Mouse (Mus musculus) stomach, embryonic 16.5 days (tissue): Measurements from ENCODE around the gene Lancl3. TPM values are rescaled to one million over a fixed set of nuclear protein-coding genes. Genes with fewer than 3 reads are reported as not detected.
A peak's percentile ranks its signal among the peaks of the same experiment; 100 is the strongest.

Source experiments
- ATAC-seq: fragments of 200-750 bp; cut with Nextera tagmentation; 2 replicates; pipeline ENCODE4 v1.8.0; 2017; ENCODE audit warnings: moderate number of reproducible peaks, moderate TSS enrichment; ENCODE audit not compliant: insufficient read depth, low FRiP score
- H3K27ac ChIP-seq: fragments of 300-500 bp; sonication (generic); 2 replicates; pipeline ENCODE4 v1.5.1; 2014; ENCODE audit warnings: low read length
- H3K27me3 ChIP-seq: fragments of 300-500 bp; sonication (generic); 2 replicates; pipeline ENCODE4 v1.6.1; 2014; ENCODE audit warnings: low read length, control low read depth, mixed read lengths; ENCODE audit not compliant: control insufficient read depth, insufficient read depth
- H3K36me3 ChIP-seq: fragments of 300-500 bp; sonication (generic); 2 replicates; pipeline ENCODE4 v1.6.1; 2014; ENCODE audit warnings: low read length; ENCODE audit not compliant: control insufficient read depth, insufficient read depth
- H3K4me1 ChIP-seq: fragments of 300-500 bp; sonication (generic); 2 replicates; pipeline ENCODE4 v1.6.1; 2014; ENCODE audit warnings: low read length, control low read depth, mixed read lengths; ENCODE audit not compliant: control insufficient read depth, insufficient read depth
- H3K4me2 ChIP-seq: fragments of 300-500 bp; sonication (generic); 2 replicates; pipeline ENCODE4 v1.6.1; 2014; ENCODE audit warnings: low read depth, low read length, mixed read lengths
- H3K4me3 ChIP-seq: fragments of 300-500 bp; sonication (generic); replicated peaks from 2 replicates; pipeline ENCODE4 v1.5.1; 2014; ENCODE audit warnings: mild to moderate bottlenecking, low read length
- H3K9ac ChIP-seq: fragments of 300-500 bp; sonication (generic); 2 replicates; pipeline ENCODE4 v1.6.1; 2014; ENCODE audit warnings: low read length
- H3K9me3 ChIP-seq: fragments of 300-500 bp; sonication (generic); replicated peaks from 2 replicates; pipeline ENCODE4 v1.6.1; 2016; ENCODE audit warnings: low read length, control low read depth; ENCODE audit not compliant: control insufficient read depth
- WGBS: fragments of 180-500 bp; shearing (Covaris S2); extraction: QIAGEN DNeasy Blood & Tissue Kit; methylation state at CpG from one replicate; pipeline ENCODE4 v1.1.7; 2014; 5-methylcytosine and 5-hydroxymethylcytosine counted together
- polyA plus RNA-seq: library from polyadenylated mRNA; unstranded; fragments of >200 nt; fragmentation: Nextera tagmentation; extraction: Ambion mirVana; gene quantifications from 2 replicates; pipeline ENCODE4 v1.2.1, GENCODE M21; 2015

Gene Lancl3
- 1.3 and 2.1 TPM in 2 replicates for polyA plus RNA-seq

GRCm38 (mm10) chrX:9199761-9200371 lies at the start of gene Lancl3:
Gene Lancl3 (plus strand): TSS chrX:9199902.
- Histone ChIP-seq H3K4me3 (peak within 1 kb of the TSS; percentile 48), H3K4me2 (peak within 1 kb of the TSS; percentile 68), H3K9me3 (no peaks in the 10 kb centered on the region), H3K27ac (no peak within 1 kb of the TSS), H3K27me3 (no peaks in the 10 kb centered on the region), H3K36me3 (no peaks in the 10 kb centered on the region), H3K9ac (peak within 1 kb of the TSS; percentile 66), H3K4me1 (no peaks in the 10 kb centered on the region)
- 12% methylated on average over 40 of the region's 49 CpGs for WGBS
- peak; percentile 88 for ATAC-seq

- Histone ChIP-seq H3K27me3 (no peaks in the 10 kb centered on the region), H3K9me3 (no peaks in the 10 kb centered on the region), H3K9ac (no peak overlapping the region), H3K4me2 (no peak overlapping the region), H3K27ac (no peak overlapping the region), H3K36me3 (no peaks in the 10 kb centered on the region), H3K4me3 (no peak overlapping the region), H3K4me1 (no peaks in the 10 kb centered on the region)
- WGBS, result 51% methylated on average over 2 of the region's 2 CpGs
- ATAC-seq, result no peak
Measured at GRCm38 (mm10) chrX:9179011-9179410, 20.7 kb upstream of the Lancl3 start.

- no peak for ATAC-seq
- Histone ChIP-seq H3K4me1 (no peaks in the 10 kb centered on the region), H3K27ac (no peak overlapping the region), H3K36me3 (no peaks in the 10 kb centered on the region), H3K4me2 (no peak overlapping the region), H3K9ac (no peak overlapping the region), H3K27me3 (no peaks in the 10 kb centered on the region), H3K4me3 (no peak overlapping the region), H3K9me3 (no peaks in the 10 kb centered on the region)
- WGBS, result 69% methylated on average over 5 of the region's 5 CpGs
Measured at GRCm38 (mm10) chrX:9181570-9181969, 18.1 kb upstream of the Lancl3 start.

DNA sequence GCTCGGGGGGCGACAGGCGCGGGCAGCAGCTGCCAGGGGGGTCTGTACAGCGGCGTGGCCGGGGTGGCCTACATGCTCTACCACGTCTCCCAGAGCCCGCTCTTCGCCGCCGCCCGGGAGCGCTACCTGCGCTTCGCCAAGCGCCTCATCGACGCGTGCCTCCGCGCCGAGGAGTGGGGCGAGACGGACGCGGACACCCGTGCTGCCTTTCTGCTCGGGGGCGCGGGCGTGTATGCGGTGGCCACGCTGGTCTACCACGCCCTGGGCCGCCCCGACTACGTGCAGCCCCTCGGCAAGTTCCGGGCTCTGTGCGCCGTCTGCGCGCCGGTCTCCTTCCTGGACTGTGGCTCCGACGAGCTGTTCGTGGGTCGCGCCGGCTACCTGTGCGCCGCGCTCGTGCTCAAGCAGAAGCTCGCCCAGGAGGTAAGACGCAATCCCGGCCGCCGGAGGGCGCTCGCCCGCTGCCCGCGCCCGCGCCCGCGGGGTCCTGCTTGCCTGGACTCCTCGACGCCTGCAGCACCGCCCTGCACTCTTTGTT lies 747 bp downstream of the Lancl3 start:
- Histone ChIP-seq H3K27me3 (no peaks in the 10 kb centered on the region), H3K9ac (peak overlapping the region; percentile 66), H3K4me1 (no peaks in the 10 kb centered on the region), H3K27ac (no peak overlapping the region), H3K4me3 (peak overlapping the region; percentile 48), H3K36me3 (no peaks in the 10 kb centered on the region), H3K4me2 (peak overlapping the region; percentile 68), H3K9me3 (no peaks in the 10 kb centered on the region)
- WGBS, result 13% methylated on average over 71 of the region's 72 CpGs
- ATAC-seq, result peak; percentile 78; the same call in 1 of the 2 replicates

DNA sequence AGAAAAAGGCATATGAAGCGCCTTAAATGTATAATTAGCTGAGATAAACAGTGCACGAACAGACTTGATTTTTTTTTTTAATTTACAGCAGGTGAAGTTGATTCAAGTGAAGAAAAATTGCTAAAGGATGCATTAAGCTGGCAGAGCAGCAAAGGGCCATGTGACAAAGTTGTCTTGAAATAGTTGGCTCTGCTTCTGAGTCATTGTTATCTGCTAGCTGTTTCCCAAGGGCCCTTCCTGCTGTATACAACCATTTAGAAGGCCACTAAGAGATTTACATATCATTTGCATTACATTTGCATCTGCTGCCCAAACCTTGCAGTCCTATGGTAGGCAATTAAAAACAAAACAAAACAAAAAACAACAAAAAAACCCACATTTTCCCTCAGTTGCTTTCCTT lies 2.3 kb downstream of the Lancl3 start:
- ATAC-seq, result no peak
- Histone ChIP-seq H3K4me1 (no peaks in the 10 kb centered on the region), H3K4me2 (no peak overlapping the region), H3K9me3 (no peaks in the 10 kb centered on the region), H3K9ac (no peak overlapping the region), H3K36me3 (no peaks in the 10 kb centered on the region), H3K4me3 (no peak overlapping the region), H3K27ac (no peak overlapping the region), H3K27me3 (no peaks in the 10 kb centered on the region)
- 65% methylated on average over 2 of the region's 2 CpGs for WGBS

GRCm38 (mm10) chrX:9202781-9203405 lies 3.2 kb downstream of the Lancl3 start:
- Histone ChIP-seq H3K27me3 (no peaks in the 10 kb centered on the region), H3K36me3 (no peaks in the 10 kb centered on the region), H3K4me3 (no peak overlapping the region), H3K27ac (no peak overlapping the region), H3K9ac (no peak overlapping the region), H3K4me1 (no peaks in the 10 kb centered on the region), H3K4me2 (no peak overlapping the region), H3K9me3 (no peaks in the 10 kb centered on the region)
- no peak for ATAC-seq
- 53% methylated on average over 7 of the region's 7 CpGs for WGBS

- no peaks in the 10 kb centered on the region for H3K36me3 ChIP-seq
- no peaks in the 10 kb centered on the region for H3K27me3 ChIP-seq
- no peaks in the 10 kb centered on the region for H3K9me3 ChIP-seq
- no peak overlapping the region for H3K27ac ChIP-seq
- H3K4me3 ChIP-seq, result no peak overlapping the region
- no peak for ATAC-seq
- no peak overlapping the region for H3K4me2 ChIP-seq
- no peaks in the 10 kb centered on the region for H3K4me1 ChIP-seq
- 67% methylated on average over 2 of the region's 2 CpGs for WGBS
- no peak overlapping the region for H3K9ac ChIP-seq
Measured at GRCm38 (mm10) chrX:9205121-9205520, 5.4 kb downstream of the Lancl3 start.

GRCm38 (mm10) chrX:9216244-9216643 lies 16.5 kb downstream of the Lancl3 start:
- no peak overlapping the region for H3K27ac ChIP-seq
- no peaks in the 10 kb centered on the region for H3K27me3 ChIP-seq
- H3K4me3 ChIP-seq, result no peak overlapping the region
- WGBS, result 85% methylated on average over 2 of the region's 2 CpGs
- H3K4me2 ChIP-seq, result no peak overlapping the region
- H3K9ac ChIP-seq, result no peak overlapping the region
- H3K9me3 ChIP-seq, result no peaks in the 10 kb centered on the region
- H3K4me1 ChIP-seq, result no peaks in the 10 kb centered on the region
- H3K36me3 ChIP-seq, result no peaks in the 10 kb centered on the region
- no peak for ATAC-seq

DNA sequence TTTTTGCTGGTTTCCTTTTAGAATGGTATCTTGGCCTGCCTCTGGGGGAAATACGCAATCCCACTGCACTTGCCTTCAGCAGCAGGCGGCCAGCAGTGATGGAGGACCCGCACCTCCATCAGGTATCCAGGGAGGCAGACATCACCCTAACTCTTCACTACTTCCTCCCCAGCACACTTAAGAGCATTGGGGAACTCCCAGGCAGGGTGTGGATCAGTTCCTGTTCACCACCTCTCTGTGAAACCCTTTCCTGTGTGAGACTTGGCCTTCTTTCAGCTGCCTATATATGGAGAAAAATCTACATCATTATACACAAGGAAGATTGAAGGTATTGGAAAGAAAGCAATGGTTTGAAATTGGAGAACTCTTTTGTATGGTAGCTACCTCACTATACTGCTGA lies 19.9 kb downstream of the Lancl3 start:
- Histone ChIP-seq H3K4me1 (no peaks in the 10 kb centered on the region), H3K4me3 (no peak overlapping the region), H3K9ac (no peak overlapping the region), H3K36me3 (no peaks in the 10 kb centered on the region), H3K27me3 (no peaks in the 10 kb centered on the region), H3K27ac (no peak overlapping the region), H3K9me3 (no peaks in the 10 kb centered on the region), H3K4me2 (no peak overlapping the region)
- WGBS, result 88% methylated on average over 3 of the region's 3 CpGs
- ATAC-seq, result no peak
